Mouse (Mus musculus) small intestine, adult 10 weeks (tissue): Measurements from ENCODE around the gene Fbxo33. TPM values are rescaled to one million over a fixed set of nuclear protein-coding genes. Genes with fewer than 3 reads are reported as not detected.

Experiments used
- polyA plus RNA-seq: library from polyadenylated mRNA; stranded (reverse); fragments of 350-450 nt; fragmentation: Illumina TruSeq; extraction: RNeasy Lipid Tissue Mini Kit (QIAGEN cat#74804); gene quantifications from one replicate; pipeline ENCODE4 v1.2.3, GENCODE M21; 2014; ENCODE audit warnings: low replicate concordance

Gene Fbxo33
- polyA plus RNA-seq, result 38.7 TPM

GRCm38 (mm10) chr12:59219325-59220225 is at the start of gene Fbxo33:
Fbxo33 (minus strand) TSS chr12:59219725.

Other genes starting within 250 kb of the Fbxo33 start
- 308 TPM for gene Sec23a, start 207.7 kb downstream of the Fbxo33 start, polyA plus RNA-seq
- 13.5 TPM for gene Gemin2, start 206.3 kb downstream of the Fbxo33 start, polyA plus RNA-seq
- 325 TPM for gene Trappc6b, start 158.3 kb downstream of the Fbxo33 start, polyA plus RNA-seq
- gene Pnn, start 152.8 kb downstream of the Fbxo33 start, polyA plus RNA-seq, result 159 TPM
- gene Mia2, start 123.9 kb downstream of the Fbxo33 start, polyA plus RNA-seq, result 680 TPM